Mouse (Mus musculus): ENCODE measurements at regions not wholly inside any gene's neighbourhood (a gene's known extent, or its start where the extent isn't known, plus 50 kb on each side); places are given as distances from the start of the nearest gene placed in this dataset.
"Not testable (repeated sequence)": the region's sequence is repeated elsewhere in the genome, so short reads cannot be mapped to it uniquely, and the experiment has no call there.

DNA sequence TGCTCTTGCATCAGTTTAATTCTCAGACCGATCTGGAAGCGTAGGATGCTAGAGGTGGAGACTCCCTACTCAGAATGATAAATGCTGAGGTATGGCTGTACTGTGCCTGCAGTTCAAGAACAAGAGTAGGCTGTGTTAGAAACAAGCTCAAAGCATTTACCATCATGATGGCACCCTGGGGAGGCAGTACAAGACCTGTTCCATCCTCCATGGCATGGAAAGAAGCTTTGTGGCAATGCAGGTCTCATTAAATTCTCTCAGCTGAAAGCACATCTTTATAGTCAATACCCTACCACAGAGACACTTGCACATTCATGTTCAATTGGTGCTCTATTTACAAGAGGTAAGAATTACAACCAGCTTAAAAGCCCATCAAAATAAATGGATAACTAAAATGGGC is 209.5 kb downstream of the Tbl1xr1 start:
- Histone ChIP-seq H3K4me3 (replicated peaks) (no peak overlapping the region), H3K4me1 (no peaks in the 10 kb centered on the region), H3K36me3 (replicated peaks; ENCODE audit: low read length) (no peaks in the 10 kb centered on the region), H3K27me3 (replicated peaks) (no peaks in the 10 kb centered on the region), H3K9me3 (no peaks in the 10 kb centered on the region)
- no peak for TF ChIP-seq GATA1 (IDR thresholded peaks at IDR 0.05; ENCODE audit: borderline replicate concordance, low read length)
- no peak for TF ChIP-seq FLI1 (IDR thresholded peaks at IDR 0.05; ENCODE audit: low read length)

DNA sequence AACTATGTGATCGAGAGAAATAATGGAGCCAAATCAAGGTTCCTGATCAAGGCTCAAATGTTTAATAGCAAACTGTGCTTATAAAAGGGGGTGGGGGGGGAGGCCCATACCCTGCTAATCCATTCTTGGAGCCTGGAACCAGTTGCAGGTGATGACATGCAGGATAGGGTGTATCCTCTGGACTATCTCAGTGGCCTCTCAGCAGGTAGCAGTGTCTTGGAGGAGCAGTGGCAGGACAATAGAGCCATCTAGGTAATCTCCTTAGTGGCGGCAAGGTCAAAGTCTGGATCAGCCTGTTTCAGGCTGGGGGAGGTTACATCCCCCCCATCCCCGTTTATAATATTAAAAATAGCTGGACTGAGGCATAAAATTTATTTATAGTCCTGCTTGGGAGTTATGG is 217.0 kb downstream of the Tbl1xr1 start:
- Histone ChIP-seq H3K27me3 (replicated peaks) (no peaks in the 10 kb centered on the region), H3K36me3 (replicated peaks; ENCODE audit: low read length) (no peaks in the 10 kb centered on the region), H3K9me3 (no peaks in the 10 kb centered on the region), H3K4me1 (no peaks in the 10 kb centered on the region), H3K4me3 (replicated peaks) (no peak overlapping the region)
- TF ChIP-seq GATA1 (IDR thresholded peaks at IDR 0.05; ENCODE audit: borderline replicate concordance, low read length), result no peak
- no peak for TF ChIP-seq FLI1 (IDR thresholded peaks at IDR 0.05; ENCODE audit: low read length)

DNA sequence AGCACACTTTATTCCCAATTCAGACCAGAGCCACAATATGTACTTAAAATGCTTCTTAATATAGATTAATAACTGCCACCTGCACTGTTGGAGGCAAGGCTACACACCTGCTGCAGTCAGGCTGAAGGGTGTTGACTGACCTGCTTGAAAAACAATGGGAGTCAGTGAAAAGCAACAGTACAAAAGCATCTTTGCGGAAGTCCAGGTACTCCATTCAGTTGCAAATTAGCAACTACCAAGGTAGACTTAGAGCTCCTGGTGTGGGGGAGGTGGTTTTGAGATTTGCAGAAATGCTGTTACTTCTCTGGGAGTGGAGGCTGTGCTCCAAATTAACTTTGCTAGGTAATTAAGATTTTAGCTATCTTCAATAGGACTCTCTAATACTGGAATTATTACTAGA is 217.6 kb downstream of the Tbl1xr1 start:
- not testable (repeated sequence) for H3K36me3 ChIP-seq (replicated peaks; ENCODE audit: low read length); H3K27me3 ChIP-seq (replicated peaks); H3K9me3 ChIP-seq; H3K4me1 ChIP-seq; H3K4me3 ChIP-seq (replicated peaks)

DNA sequence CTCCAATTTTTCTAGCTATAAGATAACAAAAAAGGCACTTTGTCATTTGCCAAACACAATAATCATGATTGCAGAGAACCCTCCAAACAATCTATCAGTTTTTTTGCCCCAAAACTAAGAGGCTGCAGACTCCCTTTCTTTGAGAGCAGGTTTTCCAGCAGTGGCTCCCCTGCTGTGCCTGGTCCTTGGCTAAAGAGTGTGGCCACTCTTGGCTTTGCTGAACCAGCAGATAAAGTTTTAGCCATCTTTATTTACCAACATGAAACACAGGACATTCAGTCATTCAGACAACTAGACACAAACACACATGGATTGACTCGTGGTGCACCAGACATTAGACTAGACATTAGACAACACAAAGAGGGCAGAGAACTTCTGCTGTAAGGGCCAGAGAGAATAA is 220.5 kb downstream of the Tbl1xr1 start:
- H3K36me3 ChIP-seq (replicated peaks; ENCODE audit: low read length); H3K27me3 ChIP-seq (replicated peaks); H3K4me3 ChIP-seq (replicated peaks); H3K9me3 ChIP-seq; H3K4me1 ChIP-seq: not testable (repeated sequence)

DNA sequence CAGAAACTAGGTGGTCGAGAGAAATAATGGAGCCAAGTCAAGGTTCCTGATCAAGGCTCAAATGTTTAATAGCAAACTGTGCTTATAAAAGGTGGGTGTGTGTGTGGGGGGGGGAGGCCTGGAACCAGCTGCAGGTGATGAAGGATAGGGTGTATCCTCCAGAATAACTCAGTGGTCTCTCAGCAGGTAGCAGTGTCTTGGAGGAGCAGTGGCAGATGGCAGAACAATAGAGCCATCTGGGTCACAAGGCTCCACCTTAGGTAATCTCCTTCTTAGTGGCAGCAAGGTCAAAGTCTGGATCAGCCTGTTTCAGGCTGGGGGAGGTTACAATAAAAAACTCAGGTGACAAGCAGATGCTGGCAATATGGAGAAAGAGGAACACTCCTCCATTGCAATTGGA is 221.4 kb downstream of the Tbl1xr1 start:
- H3K27me3 ChIP-seq (replicated peaks); H3K36me3 ChIP-seq (replicated peaks; ENCODE audit: low read length): not testable (repeated sequence)

DNA sequence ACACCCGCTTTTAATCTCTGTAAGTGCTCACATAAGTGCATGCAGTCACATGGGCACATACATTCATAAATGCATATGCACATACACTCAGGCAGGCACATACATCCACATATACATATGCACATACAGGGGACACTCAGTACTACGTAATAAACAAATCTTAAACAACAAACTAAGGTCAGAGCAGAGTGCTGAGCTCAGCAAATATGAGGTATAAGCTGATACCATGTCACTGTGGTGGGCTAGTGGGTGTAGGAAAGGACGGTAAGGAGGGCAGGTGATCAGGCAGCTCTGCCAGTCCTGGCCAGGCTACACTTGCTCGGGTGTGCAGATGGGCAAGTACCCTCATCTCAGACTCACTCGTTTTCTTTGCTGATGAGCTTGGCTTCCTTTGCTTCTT is 224.1 kb downstream of the Tbl1xr1 start:
- H3K36me3 ChIP-seq (replicated peaks; ENCODE audit: low read length), result no peaks in the 10 kb centered on the region
- TF ChIP-seq GATA1 (IDR thresholded peaks at IDR 0.05; ENCODE audit: borderline replicate concordance, low read length), result no peak
- TF ChIP-seq FLI1 (IDR thresholded peaks at IDR 0.05; ENCODE audit: low read length), result no peak
- H3K9me3 ChIP-seq, result no peaks in the 10 kb centered on the region
- no peaks in the 10 kb centered on the region for H3K4me1 ChIP-seq
- no peak overlapping the region for H3K4me3 ChIP-seq (replicated peaks)
- no peaks in the 10 kb centered on the region for H3K27me3 ChIP-seq (replicated peaks)

More for the DNA sequence above, 221.4 kb downstream of the Tbl1xr1 start:
- not testable (repeated sequence) for H3K4me1 ChIP-seq; H3K9me3 ChIP-seq; H3K4me3 ChIP-seq (replicated peaks)

GRCm38 (mm10) chr3:22301991-22302517 is 225.6 kb downstream of the Tbl1xr1 start:
- H3K9me3 ChIP-seq, result no peaks in the 10 kb centered on the region
- H3K4me3 ChIP-seq (replicated peaks), result no peak overlapping the region
- H3K27me3 ChIP-seq (replicated peaks), result no peaks in the 10 kb centered on the region
- TF ChIP-seq GATA1 (IDR thresholded peaks at IDR 0.05; ENCODE audit: borderline replicate concordance, low read length) (no peak), FLI1 (IDR thresholded peaks at IDR 0.05; ENCODE audit: low read length) (no peak)
- no peaks in the 10 kb centered on the region for H3K4me1 ChIP-seq
- H3K36me3 ChIP-seq (replicated peaks; ENCODE audit: low read length), result no peaks in the 10 kb centered on the region

- H3K4me3 ChIP-seq (replicated peaks), result no peak overlapping the region
- no peaks in the 10 kb centered on the region for H3K9me3 ChIP-seq
- no peaks in the 10 kb centered on the region for H3K36me3 ChIP-seq (replicated peaks; ENCODE audit: low read length)
- H3K4me1 ChIP-seq, result no peaks in the 10 kb centered on the region
- H3K27me3 ChIP-seq (replicated peaks), result no peaks in the 10 kb centered on the region
- TF ChIP-seq FLI1 (IDR thresholded peaks at IDR 0.05; ENCODE audit: low read length) (no peak), GATA1 (IDR thresholded peaks at IDR 0.05; ENCODE audit: borderline replicate concordance, low read length) (no peak)
Observed at GRCm38 (mm10) chr3:22304145-22304544, 227.7 kb downstream of the Tbl1xr1 start.

DNA sequence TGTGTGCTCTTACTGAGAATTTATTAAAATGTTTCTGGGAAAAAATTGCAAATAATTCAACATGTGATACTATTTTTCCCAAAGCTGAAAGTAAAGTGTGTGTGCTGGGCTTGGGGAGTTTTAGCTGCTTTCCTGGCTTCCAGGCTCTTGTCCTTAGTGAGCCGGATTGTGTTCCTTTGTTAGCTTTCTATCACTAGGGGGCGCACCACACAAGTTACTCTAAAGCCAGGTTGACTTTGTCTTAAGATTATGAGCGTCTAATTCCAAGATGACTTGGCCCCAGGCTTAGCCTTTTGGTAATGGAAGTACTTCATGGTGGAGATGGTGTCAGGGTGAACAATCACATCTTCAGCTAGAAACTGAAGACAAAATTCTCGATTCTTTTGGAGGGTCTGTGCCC is 230.2 kb downstream of the Tbl1xr1 start:
- Histone ChIP-seq H3K9me3 (no peaks in the 10 kb centered on the region), H3K4me1 (no peaks in the 10 kb centered on the region), H3K4me3 (replicated peaks) (no peak overlapping the region), H3K36me3 (replicated peaks; ENCODE audit: low read length) (no peaks in the 10 kb centered on the region), H3K27me3 (replicated peaks) (no peaks in the 10 kb centered on the region)
- no peak for TF ChIP-seq FLI1 (IDR thresholded peaks at IDR 0.05; ENCODE audit: low read length)
- no peak for TF ChIP-seq GATA1 (IDR thresholded peaks at IDR 0.05; ENCODE audit: borderline replicate concordance, low read length)

DNA sequence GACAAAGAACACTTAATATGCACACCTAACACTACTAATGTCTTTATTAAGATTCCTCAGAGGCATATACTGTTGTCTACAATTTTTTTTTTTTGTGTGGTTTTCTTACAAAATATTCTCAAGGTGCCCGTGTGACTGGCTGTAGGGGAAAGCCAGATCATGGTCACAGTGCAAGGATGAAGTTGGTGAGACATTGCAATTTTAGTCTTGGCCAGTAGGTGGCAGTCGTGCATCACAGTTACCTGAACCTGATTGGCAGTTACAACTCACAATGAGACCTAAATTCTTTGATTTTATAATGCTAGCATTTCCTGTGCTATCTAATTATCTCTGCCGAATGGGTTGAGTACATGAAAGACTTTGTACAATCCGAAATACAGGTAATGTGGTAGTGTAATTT is 232.5 kb downstream of the Tbl1xr1 start:
- no peaks in the 10 kb centered on the region for H3K36me3 ChIP-seq (replicated peaks; ENCODE audit: low read length)
- H3K27me3 ChIP-seq (replicated peaks), result no peaks in the 10 kb centered on the region
- no peak overlapping the region for H3K4me3 ChIP-seq (replicated peaks)
- no peak for TF ChIP-seq GATA1 (IDR thresholded peaks at IDR 0.05; ENCODE audit: borderline replicate concordance, low read length)
- no peak for TF ChIP-seq FLI1 (IDR thresholded peaks at IDR 0.05; ENCODE audit: low read length)
- H3K4me1 ChIP-seq, result no peaks in the 10 kb centered on the region
- no peaks in the 10 kb centered on the region for H3K9me3 ChIP-seq

DNA sequence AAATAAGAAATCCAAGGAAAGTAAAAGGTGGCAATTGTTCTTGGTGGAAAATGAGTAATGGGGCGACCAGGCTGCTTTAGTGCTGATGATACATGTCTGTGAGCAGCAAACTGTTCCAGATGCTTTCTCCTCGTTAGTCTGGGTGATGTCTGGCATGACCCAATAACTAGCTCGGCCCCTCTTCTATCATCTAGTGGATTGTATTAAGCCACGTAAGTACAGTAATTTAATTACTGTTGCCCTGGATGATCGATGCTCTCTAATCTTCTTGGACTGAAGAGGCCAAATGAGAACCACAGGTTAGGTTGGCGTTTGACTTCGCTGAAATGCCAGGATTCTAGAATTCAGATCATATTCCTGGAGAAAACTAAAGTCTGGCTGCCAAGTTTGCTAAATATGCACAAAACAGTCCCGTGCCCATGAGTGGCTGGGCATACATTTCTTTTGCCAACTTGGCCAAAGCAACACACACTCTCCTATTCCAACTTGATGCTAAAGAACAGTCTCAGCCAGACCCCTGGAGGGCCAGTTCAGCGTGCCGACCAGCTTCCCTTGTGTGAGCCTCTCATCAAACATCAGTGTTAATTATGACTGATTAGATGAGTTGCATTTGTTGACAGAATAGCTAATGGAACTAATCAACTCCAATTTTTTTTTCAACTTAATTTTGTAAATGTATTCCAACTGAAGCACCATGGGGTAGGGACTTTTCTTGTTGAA is 240.2 kb downstream of the Tbl1xr1 start:
- H3K4me3 ChIP-seq (replicated peaks), result no peak overlapping the region

GRCm38 (mm10) chr3:22320425-22320824 is 244.0 kb downstream of the Tbl1xr1 start:
- not testable (repeated sequence) for H3K36me3 ChIP-seq (replicated peaks; ENCODE audit: low read length); H3K27me3 ChIP-seq (replicated peaks); H3K4me3 ChIP-seq (replicated peaks); H3K4me1 ChIP-seq; H3K9me3 ChIP-seq

More for the DNA sequence above, 240.2 kb downstream of the Tbl1xr1 start:
- no peaks in the 10 kb centered on the region for H3K9me3 ChIP-seq
- no peaks in the 10 kb centered on the region for H3K4me1 ChIP-seq
- H3K36me3 ChIP-seq (replicated peaks; ENCODE audit: low read length), result no peaks in the 10 kb centered on the region
- no peaks in the 10 kb centered on the region for H3K27me3 ChIP-seq (replicated peaks)
- TF ChIP-seq GATA1 (IDR thresholded peaks at IDR 0.05; ENCODE audit: borderline replicate concordance, low read length) (no peak), FLI1 (IDR thresholded peaks at IDR 0.05; ENCODE audit: low read length) (no peak)
